Mouse (Mus musculus) spleen, adult 2 months (tissue): ENCODE results near the gene Olfr794.

ENCODE experiments used
- CTCF ChIP-seq: fragments of 200-500 bp; IDR thresholded peaks from 2 replicates; pipeline ENCODE4 v1.5.1; 2011; ENCODE audit warnings: mild to moderate bottlenecking, inconsistent platforms; ENCODE audit not compliant: insufficient read depth, insufficient read length, insufficient replicate concordance; ENCODE audit errors: extremely low read depth
- POLR2A ChIP-seq: fragments of 200-500 bp; IDR thresholded peaks from 2 replicates; pipeline ENCODE4 v1.6.1; 2011; ENCODE audit warnings: low read depth, low read length, inconsistent platforms

DNA sequence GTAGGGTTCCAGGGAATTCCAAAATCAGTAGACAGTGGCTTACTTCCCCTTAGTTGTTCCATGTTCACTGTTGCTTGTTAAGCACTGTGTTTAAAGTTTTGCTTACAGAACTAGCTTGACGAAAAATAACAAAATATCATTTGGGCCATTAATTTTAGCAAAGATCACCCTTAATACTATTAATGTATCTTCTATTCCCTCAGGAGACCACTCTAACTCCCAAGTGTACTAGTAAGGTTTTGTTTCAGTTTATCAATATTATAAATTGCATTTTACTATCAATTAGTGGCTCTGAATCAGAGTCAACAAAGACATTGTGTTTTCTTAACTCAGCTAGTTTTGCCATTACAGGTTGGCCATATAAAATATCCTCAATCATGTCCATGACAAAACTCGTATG is at the start of gene Olfr794:
- TF ChIP-seq CTCF (no peak), POLR2A (no peak)
